Mouse (Mus musculus): ENCODE results near the gene Clint1.

DNA sequence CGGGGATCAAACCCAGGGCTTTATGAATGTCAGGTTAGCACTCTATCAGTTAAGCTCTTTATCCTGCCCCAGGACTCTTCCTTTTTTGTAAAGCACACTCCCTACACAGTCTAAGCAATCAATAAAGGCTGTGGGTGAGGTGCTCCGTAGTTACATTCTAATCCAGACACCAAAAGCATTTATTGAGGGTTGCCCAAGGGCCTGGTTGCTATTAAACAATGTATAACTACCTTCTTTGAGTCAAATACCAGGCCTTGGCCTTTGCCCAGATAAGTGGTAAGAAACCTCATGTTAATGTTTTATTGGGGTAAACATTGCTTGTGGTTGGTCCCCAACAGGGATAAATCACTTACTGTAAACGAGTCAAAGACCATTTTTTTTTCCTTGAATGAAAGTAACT lies 13.4 kb upstream of the Clint1 start:
- TF ChIP-seq CTCF (IDR thresholded peaks at IDR 0.05; ENCODE audit: borderline replicate concordance, insufficient read depth, low read length) (no peak), POLR2A (IDR thresholded peaks at IDR 0.05; ENCODE audit: low read depth, low read length) (no peak)
